In genomic region chr4:148860636-148861035, GRCm38 (mm10) we compare ENCODE assay signal across 11 mouse cellular contexts. TPM values are rescaled to one million over a fixed set of nuclear protein-coding genes. Genes with fewer than 3 reads are reported as not detected.
DNase-seq lines count a peak whose midpoint lies in the region; ATAC-seq and TF ChIP-seq lines count a peak whose summit lies in the region.
"Had no signal": no experiment of that assay in that cellular context is flagged by ENCODE, and none has a peak within 500 bp of the region (broad histone marks: within the 10 kb centered on the region; RNA-seq: fewer than 3 reads in every experiment).

No protein-coding gene starts in this region.

- DNase-seq in lung, postnatal 0 days (ENCODE audit: low spot score): no peak
- DNase-seq in ovary, postnatal 10 days (ENCODE audit: low spot score): no peak
- no peak for DNase-seq in ovary, postnatal 14 days (ENCODE audit: low spot score)
- no peak for DNase-seq in gastrocnemius, postnatal 10 days
- DNase-seq: gastrocnemius, postnatal 14 days; kidney, postnatal 25 days; lung, postnatal 4 days had no signal

- 55% methylated on average over 7 of the region's 7 CpGs for WGBS in lung, embryonic 16.5 days
- WGBS in lung, postnatal 0 days: 68% methylated on average over 7 of the region's 7 CpGs
- WGBS in forebrain, embryonic 13.5 days: 6% methylated on average over 7 of the region's 7 CpGs
- WGBS in intestine, embryonic 16.5 days: 60% methylated on average over 7 of the region's 7 CpGs
- WGBS in neural tube, embryonic 14.5 days: 17% methylated on average over 7 of the region's 7 CpGs

- no peaks in the 10 kb centered on the region for H3K9me3 ChIP-seq in lung, embryonic 16.5 days (ENCODE audit: control insufficient read depth, low read length)
- H3K9me3 ChIP-seq in lung, postnatal 0 days (ENCODE audit: low read length): no peaks in the 10 kb centered on the region
- H3K9me3 ChIP-seq in forebrain, embryonic 13.5 days (replicated peaks): no peaks in the 10 kb centered on the region
- no peaks in the 10 kb centered on the region for H3K9me3 ChIP-seq in intestine, embryonic 16.5 days (ENCODE audit: control insufficient read depth, low read length)
- H3K9me3 ChIP-seq in neural tube, embryonic 14.5 days (ENCODE audit: control insufficient read depth, low read length): no peaks in the 10 kb centered on the region

- peaks cover 20% of the 10 kb centered on the region for H3K4me1 ChIP-seq in lung, embryonic 16.5 days (replicated peaks; ENCODE audit: control insufficient read depth, insufficient read depth, low read length)
- H3K4me1 ChIP-seq in lung, postnatal 0 days (ENCODE audit: insufficient read depth, low read depth, low read length): no peaks in the 10 kb centered on the region
- peaks cover 64% of the 10 kb centered on the region for H3K4me1 ChIP-seq in forebrain, embryonic 13.5 days
- H3K4me1 ChIP-seq in intestine, embryonic 16.5 days (ENCODE audit: control insufficient read depth, insufficient read depth, low read length): peaks cover 13% of the 10 kb centered on the region
- peaks cover 24% of the 10 kb centered on the region; the same call in 1 of the 2 replicates for H3K4me1 ChIP-seq in neural tube, embryonic 14.5 days (ENCODE audit: control insufficient read depth, insufficient read depth, low read length)

- no peak for TF ChIP-seq CTCF in lung, postnatal 0 days (IDR thresholded peaks at IDR 0.05)

- no peak overlapping the region for H3K4me3 ChIP-seq in lung, embryonic 16.5 days (ENCODE audit: low read length)
- no peak overlapping the region for H3K4me3 ChIP-seq in lung, postnatal 0 days (ENCODE audit: low read depth, low read length)
- peak overlapping the region; percentile 27 for H3K4me3 ChIP-seq in forebrain, embryonic 13.5 days
- no peak overlapping the region for H3K4me3 ChIP-seq in intestine, embryonic 16.5 days (ENCODE audit: low read length)
- H3K4me3 ChIP-seq in neural tube, embryonic 14.5 days (ENCODE audit: low read depth, low read length): no peak overlapping the region

- peak overlapping the region; percentile 53 for H3K4me2 ChIP-seq in lung, embryonic 16.5 days (ENCODE audit: low read depth, low read length)
- no peak overlapping the region for H3K4me2 ChIP-seq in lung, postnatal 0 days (replicated peaks; ENCODE audit: low read depth, low read length)
- H3K4me2 ChIP-seq in forebrain, embryonic 13.5 days: peak overlapping the region; percentile 61
- peak overlapping the region; percentile 38; the same call in 1 of the 2 replicates for H3K4me2 ChIP-seq in intestine, embryonic 16.5 days (ENCODE audit: low read depth, low read length)
- peak overlapping the region; percentile 43; the same call in 1 of the 2 replicates for H3K4me2 ChIP-seq in neural tube, embryonic 14.5 days (ENCODE audit: low read depth, low read length)

- H3K9ac ChIP-seq in lung, embryonic 16.5 days (ENCODE audit: low read length): 0 out of 2 replicates have a peak overlapping the region, but pooled peaks have one; percentile 32
- H3K9ac ChIP-seq in lung, postnatal 0 days (replicated peaks; ENCODE audit: low read depth): no peak overlapping the region
- H3K9ac ChIP-seq in forebrain, embryonic 13.5 days: peak overlapping the region; percentile 48; the same call in 1 of the 2 replicates
- H3K9ac ChIP-seq in intestine, embryonic 16.5 days (ENCODE audit: low read depth, low read length): no peak overlapping the region
- no peak overlapping the region for H3K9ac ChIP-seq in neural tube, embryonic 14.5 days (replicated peaks; ENCODE audit: low read depth, low read length)

- TF ChIP-seq EP300 in lung, postnatal 0 days (IDR thresholded peaks at IDR 0.05): no peak

- ATAC-seq in lung, embryonic 16.5 days (ENCODE audit: low read depth): no peak
- no peak for ATAC-seq in lung, postnatal 0 days
- no peak for ATAC-seq in forebrain, embryonic 13.5 days
- ATAC-seq in intestine, embryonic 16.5 days: no peak
- no peak for ATAC-seq in neural tube, embryonic 14.5 days (ENCODE audit: low read depth)

- H3K27me3 ChIP-seq in lung, embryonic 16.5 days (ENCODE audit: control insufficient read depth, insufficient read depth, low read depth, low read length): peaks cover 19% of the 10 kb centered on the region
- H3K27me3 ChIP-seq in lung, postnatal 0 days (replicated peaks; ENCODE audit: insufficient read depth, low read length): no peaks in the 10 kb centered on the region
- peaks cover 58% of the 10 kb centered on the region for H3K27me3 ChIP-seq in forebrain, embryonic 13.5 days
- H3K27me3 ChIP-seq in intestine, embryonic 16.5 days (replicated peaks; ENCODE audit: control insufficient read depth, insufficient read depth, low read length): peaks cover 11% of the 10 kb centered on the region
- peaks cover 14% of the 10 kb centered on the region for H3K27me3 ChIP-seq in neural tube, embryonic 14.5 days (ENCODE audit: control insufficient read depth, insufficient read depth, low read length)

- no peak overlapping the region for H3K27ac ChIP-seq in lung, embryonic 16.5 days (ENCODE audit: low read length)
- no peak overlapping the region for H3K27ac ChIP-seq in lung, postnatal 0 days (ENCODE audit: low read length)
- peak overlapping the region; percentile 87 for H3K27ac ChIP-seq in forebrain, embryonic 13.5 days
- H3K27ac ChIP-seq in intestine, embryonic 16.5 days (ENCODE audit: low read length): no peak overlapping the region
- H3K27ac ChIP-seq in neural tube, embryonic 14.5 days (ENCODE audit: low read depth, low read length): peak overlapping the region; percentile 71

- H3K36me3 ChIP-seq in lung, embryonic 16.5 days (ENCODE audit: control insufficient read depth, insufficient read depth, low read length): no peaks in the 10 kb centered on the region
- H3K36me3 ChIP-seq in lung, postnatal 0 days (ENCODE audit: insufficient read depth, low read length): no peaks in the 10 kb centered on the region
- H3K36me3 ChIP-seq in forebrain, embryonic 13.5 days (ENCODE audit: poor library complexity, severe bottlenecking): no peaks in the 10 kb centered on the region
- H3K36me3 ChIP-seq in intestine, embryonic 16.5 days (ENCODE audit: control insufficient read depth, insufficient read depth, low read length): no peaks in the 10 kb centered on the region
- H3K36me3 ChIP-seq in neural tube, embryonic 14.5 days (ENCODE audit: control insufficient read depth, insufficient read depth, low read length): no peaks in the 10 kb centered on the region

RNA-seq across cellular contexts. Expression of gene Casz1, which starts 56.4 kb away (rescaled TPM):
- polyA plus RNA-seq in lung, embryonic 16.5 days (2015; fragmentation: Nextera tagmentation; extraction: Ambion mirVana): 7.3 and 7.4 TPM in 2 replicates
- 9.7 and 10.3 TPM in 2 replicates for polyA plus RNA-seq in lung, postnatal 0 days (2015; fragmentation: Nextera tagmentation; extraction: Ambion mirVana)
- 1.3 and 1.9 TPM in 2 replicates for polyA plus RNA-seq in forebrain, embryonic 13.5 days (2015; fragmentation: Nextera tagmentation; extraction: Ambion mirVana)
- polyA plus RNA-seq in intestine, embryonic 16.5 days (2015; fragmentation: Nextera tagmentation; extraction: Ambion mirVana): 4.7 and 5.9 TPM in 2 replicates
- 13.6 and 16.1 TPM in 2 replicates for polyA plus RNA-seq in neural tube, embryonic 14.5 days (2014; fragmentation: Nextera tagmentation; extraction: Ambion mirVana)
- 10 to 100 TPM; 39.3 to 42.0 TPM for total RNA-seq in gastrocnemius, postnatal 10 days (2021)

Comparison
In these comparisons a context has a peak if more than half of its experiments do, and no peak if none do; other contexts are left out.
1. H3K9ac ChIP-seq: peak in lung, embryonic 16.5 days (single experiment) and forebrain, embryonic 13.5 days (single experiment); none in lung, postnatal 0 days (single experiment), intestine, embryonic 16.5 days (single experiment) and neural tube, embryonic 14.5 days (single experiment).
2. H3K27ac ChIP-seq: peak in forebrain, embryonic 13.5 days (single experiment) and neural tube, embryonic 14.5 days (single experiment); none in lung, embryonic 16.5 days (single experiment), lung, postnatal 0 days (single experiment) and intestine, embryonic 16.5 days (single experiment).